Mouse (Mus musculus): Measurements from ENCODE around the gene Safb2. TPM values are rescaled to one million over a fixed set of nuclear protein-coding genes. Genes with fewer than 3 reads are reported as not detected.
A peak's percentile ranks its signal among the peaks of the same experiment; 100 is the strongest.
"Not testable (repeated sequence)": the region's sequence is repeated elsewhere in the genome, so short reads cannot be mapped to it uniquely, and the experiment has no call there.

Safb2 gene
- polyA plus RNA-seq, 1 experiment from 2014 or later: 127 TPM

- H3K27me3 ChIP-seq: no peaks in the 10 kb centered on the region
- ATAC-seq (no peak), DNase-seq (ENCODE audit: low read depth, low spot score) (no peak)
- no peak for TF ChIP-seq CTCF (IDR thresholded peaks at IDR 0.05)
- CTCF ChIA-PET: no interaction called here
- POLR2A ChIA-PET: no interaction called here
- in situ Hi-C loops (cut with MboI; ENCODE audit: low pct_unique_long_range_greater_than_20kb): no loop called here
Observed at GRCm38 (mm10) chr17:56616725-56617124, 32.3 kb upstream of the Safb2 start.

- CTCF ChIA-PET: interaction anchor here (1.5 kb wide), 1 partner anchor 9 kb away, joined by 3 read pairs; no protein-coding TSS in a partner anchor
- H3K27me3 ChIP-seq: no peaks in the 10 kb centered on the region
- ATAC-seq (no peak), DNase-seq (ENCODE audit: low read depth, low spot score) (no peak)
- POLR2A ChIA-PET: no interaction called here
- in situ Hi-C loops (cut with MboI; ENCODE audit: low pct_unique_long_range_greater_than_20kb): no loop called here
- no peak for TF ChIP-seq CTCF (IDR thresholded peaks at IDR 0.05)
Observed at GRCm38 (mm10) chr17:56615792-56616191, 31.4 kb upstream of the Safb2 start.

- in situ Hi-C loops (cut with MboI; ENCODE audit: low pct_unique_long_range_greater_than_20kb): no loop called here
- CTCF ChIA-PET: interaction anchor here (1.5 kb wide), 1 partner anchor 9 kb away, joined by 3 read pairs; no protein-coding TSS in a partner anchor
- no peaks in the 10 kb centered on the region for H3K27me3 ChIP-seq
- DNase-seq (ENCODE audit: low read depth, low spot score) (no peak), ATAC-seq (no peak)
- no peak for TF ChIP-seq CTCF (IDR thresholded peaks at IDR 0.05)
- POLR2A ChIA-PET: no interaction called here
Observed at GRCm38 (mm10) chr17:56615136-56615784, 30.9 kb upstream of the Safb2 start.

DNA sequence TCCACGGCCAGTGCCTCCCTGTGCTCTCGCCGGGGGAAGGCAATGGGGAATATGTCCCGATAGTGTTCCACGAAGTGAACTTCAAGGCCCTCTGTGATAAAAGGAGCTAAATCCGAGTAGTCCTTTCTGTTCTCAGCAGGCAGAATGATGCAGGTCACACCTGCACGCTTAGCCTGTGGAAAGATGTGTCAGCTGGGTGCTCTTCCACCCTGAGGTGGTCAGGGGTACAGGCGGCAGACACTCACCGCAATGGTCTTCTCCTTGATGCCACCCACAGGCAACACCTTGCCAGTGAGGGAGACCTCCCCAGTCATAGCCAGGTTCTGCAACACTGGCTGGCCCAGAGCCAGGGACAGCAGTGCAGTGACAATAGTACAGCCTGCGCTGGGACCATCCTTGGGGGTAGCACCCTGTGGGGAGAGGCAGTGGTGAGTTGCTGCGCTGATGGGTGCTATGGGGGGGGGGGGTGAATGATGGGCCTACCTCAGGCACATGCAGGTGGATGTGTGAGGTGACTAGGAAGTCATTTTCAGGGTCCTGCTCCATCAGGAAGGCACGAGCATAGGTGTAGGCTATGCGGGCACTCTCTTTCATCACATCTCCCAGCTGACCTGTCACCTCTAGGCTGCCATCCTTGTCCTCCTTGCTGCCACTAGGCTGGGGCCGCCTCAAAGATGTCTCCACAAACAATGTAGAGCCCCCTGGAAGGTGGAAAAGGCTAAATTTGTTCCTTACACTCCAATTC is 30.2 kb upstream of the Safb2 start:
- in situ Hi-C loops (cut with MboI; ENCODE audit: low pct_unique_long_range_greater_than_20kb): no loop called here
- ATAC-seq: no peak
- no peak for TF ChIP-seq CTCF (IDR thresholded peaks at IDR 0.05)
- H3K27me3 ChIP-seq: no peaks in the 10 kb centered on the region
- POLR2A ChIA-PET: interaction anchor here (0.7 to 1.3 kb wide), 2 partner anchors 10 to 30 kb away, joined by 3 to 5 read pairs; partner anchors contain the start of genes Safb and Safb2
- CTCF ChIA-PET: interaction anchor here (1.5 kb wide), 1 partner anchor 10 kb away, joined by 3 read pairs; no protein-coding TSS in a partner anchor
- DNase-seq (ENCODE audit: low read depth, low spot score): no peak

DNA sequence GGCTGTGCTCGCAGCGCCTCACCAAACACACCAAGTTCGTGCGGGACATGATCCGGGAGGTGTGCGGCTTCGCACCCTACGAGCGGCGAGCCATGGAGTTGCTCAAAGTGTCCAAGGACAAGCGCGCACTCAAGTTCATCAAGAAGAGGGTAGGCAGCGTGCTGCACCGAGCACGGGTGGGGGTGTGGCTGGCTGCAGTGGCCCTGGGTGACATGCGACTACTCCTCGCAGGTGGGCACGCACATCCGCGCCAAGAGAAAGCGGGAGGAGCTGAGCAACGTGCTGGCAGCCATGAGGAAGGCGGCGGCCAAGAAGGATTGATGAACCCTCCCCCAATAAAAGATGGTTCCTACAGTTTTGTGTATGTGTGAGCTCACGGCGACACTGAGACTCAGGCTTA is 29.5 kb upstream of the Safb2 start:
- H3K27me3 ChIP-seq; CTCF ChIA-PET; in situ Hi-C loops (cut with MboI; ENCODE audit: low pct_unique_long_range_greater_than_20kb); ATAC-seq; DNase-seq (ENCODE audit: low read depth, low spot score): not testable (repeated sequence)
- POLR2A ChIA-PET: interaction anchor here (0.7 to 1.3 kb wide), 2 partner anchors 10 to 29 kb away, joined by 3 to 5 read pairs; partner anchors contain the start of genes Safb and Safb2

DNA sequence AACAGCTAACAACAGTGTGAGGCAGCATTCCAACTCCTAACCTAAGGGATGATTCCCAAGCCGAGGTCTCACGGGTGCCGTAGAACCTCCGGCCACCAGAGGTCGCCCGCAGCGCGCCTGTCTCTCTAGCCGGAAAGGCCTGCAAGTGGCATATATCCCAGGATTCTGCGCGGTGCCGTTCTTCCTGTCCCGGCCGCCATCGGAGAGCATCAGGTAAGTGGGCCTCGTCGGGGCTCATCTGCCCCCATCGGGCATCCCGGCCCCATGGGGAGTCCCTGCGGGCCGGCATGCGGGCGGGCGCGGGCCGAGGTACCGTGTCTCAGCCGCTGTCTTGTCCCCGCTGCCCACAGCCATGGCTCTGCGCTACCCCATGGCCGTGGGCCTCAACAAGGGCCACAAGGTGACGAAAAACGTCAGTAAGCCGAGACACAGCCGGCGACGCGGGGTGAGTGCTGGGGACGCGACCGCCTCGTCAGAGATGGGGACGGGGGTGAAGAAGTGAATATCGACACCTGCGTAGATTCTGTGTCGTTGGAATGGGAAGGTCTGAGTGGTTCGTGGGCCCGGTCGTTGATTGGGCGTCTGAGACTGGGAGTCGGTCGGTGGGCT is 29.0 kb upstream of the Safb2 start, which contains the start of gene Rpl36:
Rpl36 (plus strand) TSS at position 181 of the 609 bp plus-strand sequence.
- in situ Hi-C loops (cut with MboI; ENCODE audit: low pct_unique_long_range_greater_than_20kb): no loop called here
- ATAC-seq: peak; percentile 33
- TF ChIP-seq CTCF (IDR thresholded peaks at IDR 0.05): no peak
- H3K27me3 ChIP-seq: no peaks in the 10 kb centered on the region
- ChIA-PET CTCF (interaction anchor here (1.1 kb wide), 1 partner anchor 12 kb away, joined by 3 read pairs; no protein-coding TSS in a partner anchor), POLR2A (interaction anchor here (1.3 kb wide), 1 partner anchor 9 kb away, joined by 5 read pairs; no protein-coding TSS in a partner anchor)
- DNase-seq (ENCODE audit: low read depth, low spot score): peak; percentile 57

DNA sequence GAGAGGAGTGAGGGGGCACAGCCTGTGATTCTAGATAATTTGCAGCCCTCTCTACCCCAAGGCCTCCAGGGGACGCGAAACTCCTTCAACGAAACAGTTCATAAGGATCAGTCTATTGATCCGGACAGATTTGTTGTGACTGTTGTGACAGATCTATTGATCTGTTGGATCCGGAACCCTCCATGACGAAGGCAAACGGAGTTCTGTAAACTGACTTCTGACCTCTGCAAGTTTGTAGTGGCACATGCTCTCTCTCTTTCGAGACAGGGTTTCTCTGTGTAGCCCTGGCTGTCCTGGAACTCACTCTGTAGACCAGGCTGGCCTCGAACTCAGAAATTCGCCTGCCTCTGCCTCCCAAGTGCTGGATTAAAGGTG is 28.2 kb upstream of the Safb2 start:
- DNase-seq (ENCODE audit: low read depth, low spot score); ATAC-seq; H3K27me3 ChIP-seq; POLR2A ChIA-PET; in situ Hi-C loops (cut with MboI; ENCODE audit: low pct_unique_long_range_greater_than_20kb): not testable (repeated sequence)
- CTCF ChIA-PET: interaction anchor here (1.1 kb wide), 1 partner anchor 13 kb away, joined by 3 read pairs; no protein-coding TSS in a partner anchor

GRCm38 (mm10) chr17:56611861-56612564 is 27.6 kb upstream of the Safb2 start:
- TF ChIP-seq CTCF (IDR thresholded peaks at IDR 0.05): no peak

DNA sequence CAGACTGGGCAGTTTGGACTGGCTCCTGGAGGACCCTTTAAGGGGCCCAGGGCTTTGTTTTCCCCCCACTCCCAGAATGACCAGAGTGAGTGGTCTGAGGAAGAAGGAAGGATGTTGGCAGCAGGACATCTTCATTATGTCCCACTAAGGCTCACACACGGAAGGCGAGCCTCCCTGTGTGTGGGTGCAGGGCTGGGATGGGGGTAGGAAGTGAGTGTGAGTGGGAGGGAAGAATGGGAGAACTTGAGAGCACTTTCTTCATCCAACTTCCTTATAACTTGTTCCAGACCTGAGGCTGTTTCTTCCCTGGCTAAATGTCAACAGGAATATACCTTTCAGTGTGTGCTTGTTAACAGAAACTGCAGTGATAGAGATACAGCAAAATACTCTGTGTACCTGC is 26.9 kb upstream of the Safb2 start:
- no peak for TF ChIP-seq CTCF (IDR thresholded peaks at IDR 0.05)
- ChIA-PET POLR2A (no interaction called here), CTCF (no interaction called here)
- DNase-seq (ENCODE audit: low read depth, low spot score): no peak
- no peak for ATAC-seq
- no peaks in the 10 kb centered on the region for H3K27me3 ChIP-seq
- in situ Hi-C loops (cut with MboI; ENCODE audit: low pct_unique_long_range_greater_than_20kb): no loop called here

More at GRCm38 (mm10) chr17:56611861-56612564, 27.6 kb upstream of the Safb2 start:
- ATAC-seq (no peak), DNase-seq (ENCODE audit: low read depth, low spot score) (no peak)
- POLR2A ChIA-PET: no interaction called here
- no peaks in the 10 kb centered on the region for H3K27me3 ChIP-seq
- CTCF ChIA-PET: interaction anchor here (1.1 kb wide), 1 partner anchor 13 kb away, joined by 3 read pairs; no protein-coding TSS in a partner anchor
- in situ Hi-C loops (cut with MboI; ENCODE audit: low pct_unique_long_range_greater_than_20kb): no loop called here
